Mouse (Mus musculus): ENCODE data around the gene Grin2b. TPM values are rescaled to one million over a fixed set of nuclear protein-coding genes. Genes with fewer than 3 reads are reported as not detected.

The Grin2b gene
- total and polyA plus RNA-seq, 2 experiments: 0.01 to 0.09 TPM

GRCm38 (mm10) chr6:136172801-136173190 lies 515 bp downstream of the Grin2b start:
- Histone ChIP-seq H3K27ac (replicated peaks; ENCODE audit: insufficient read depth, low read depth, low read length) (no peak overlapping the region), H3K36me3 (ENCODE audit: control insufficient read depth, insufficient read depth, low read length) (no peaks in the 10 kb centered on the region), H3K27me3 (ENCODE audit: control insufficient read depth, insufficient read depth, low read length) (no peaks in the 10 kb centered on the region), H3K9ac (ENCODE audit: low read depth, low read length) (no peak overlapping the region), H3K4me1 (ENCODE audit: control insufficient read depth, insufficient read depth, low read length) (no peaks in the 10 kb centered on the region), H3K4me3 (ENCODE audit: insufficient read depth, low read depth, low read length) (no peak overlapping the region), H3K79me2 (ENCODE audit: control insufficient read depth, insufficient read depth, low read length) (no peaks in the 10 kb centered on the region)
- no peak for DNase-seq (ENCODE audit: extremely low read depth, low read depth, low spot score)
- TF ChIP-seq POLR2A (IDR thresholded peaks at IDR 0.05; ENCODE audit: extremely low read depth, insufficient read depth, low read length) (no peak), CTCF (IDR thresholded peaks at IDR 0.05; ENCODE audit: low read depth, low read length) (no peak)
- 2% methylated on average over 15 of the region's 15 CpGs for WGBS

DNA sequence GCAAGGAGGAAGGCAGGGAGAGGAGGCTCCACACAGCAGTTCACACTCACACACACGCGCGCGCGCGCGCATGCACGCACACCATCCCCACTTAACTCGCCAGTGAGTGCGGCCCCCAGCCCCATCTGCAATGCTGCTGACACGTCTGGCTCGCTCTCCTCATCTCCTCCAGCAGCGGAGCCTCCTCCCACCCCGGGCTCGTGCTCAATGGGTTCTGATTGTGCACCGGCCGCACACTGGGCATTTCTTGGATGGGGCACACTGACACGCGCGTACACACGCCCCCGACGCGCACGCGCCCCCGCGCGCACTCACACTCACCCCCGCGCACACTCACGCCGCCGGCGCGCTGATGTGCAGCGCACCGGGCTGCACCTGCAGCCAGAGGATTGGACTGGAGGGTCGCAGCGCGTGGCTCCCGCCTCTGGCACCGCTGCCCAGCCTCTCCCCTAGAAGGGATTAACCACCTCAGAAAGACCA lies 1.1 kb downstream of the Grin2b start:
- Histone ChIP-seq H3K9ac (ENCODE audit: low read depth, low read length) (no peak overlapping the region), H3K27ac (replicated peaks; ENCODE audit: insufficient read depth, low read depth, low read length) (no peak overlapping the region), H3K27me3 (ENCODE audit: control insufficient read depth, insufficient read depth, low read length) (no peaks in the 10 kb centered on the region), H3K79me2 (ENCODE audit: control insufficient read depth, insufficient read depth, low read length) (no peaks in the 10 kb centered on the region), H3K4me1 (ENCODE audit: control insufficient read depth, insufficient read depth, low read length) (no peaks in the 10 kb centered on the region), H3K36me3 (ENCODE audit: control insufficient read depth, insufficient read depth, low read length) (no peaks in the 10 kb centered on the region), H3K4me3 (ENCODE audit: insufficient read depth, low read depth, low read length) (peak overlapping the region; percentile 18; the same call in 1 of the 2 replicates)
- WGBS: 1% methylated on average over 43 of the region's 43 CpGs
- no peak for TF ChIP-seq POLR2A (IDR thresholded peaks at IDR 0.05; ENCODE audit: extremely low read depth, insufficient read depth, low read length)
- no peak for TF ChIP-seq CTCF (IDR thresholded peaks at IDR 0.05; ENCODE audit: low read depth, low read length)
- DNase-seq (ENCODE audit: extremely low read depth, low read depth, low spot score): no peak

DNA sequence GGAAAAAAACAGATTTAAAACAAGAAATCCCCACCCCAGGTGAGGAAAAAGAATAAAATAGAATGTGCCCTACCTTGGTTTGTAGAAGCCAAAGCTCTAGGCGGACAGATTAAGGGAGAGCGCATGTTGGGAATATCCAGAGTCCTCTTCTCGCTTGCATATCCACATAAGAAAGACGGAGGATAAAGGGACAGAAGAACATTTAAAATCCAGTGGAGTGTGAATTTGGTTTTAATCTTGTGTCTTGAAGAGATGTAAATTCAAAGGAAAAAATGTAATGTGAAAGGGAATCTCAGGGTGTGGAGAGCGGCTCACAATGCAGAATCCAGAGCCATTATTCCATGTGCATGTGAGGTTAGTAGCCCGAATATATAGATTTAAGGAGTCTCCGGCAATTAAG lies 2.0 kb downstream of the Grin2b start:
- H3K79me2 ChIP-seq (ENCODE audit: control insufficient read depth, insufficient read depth, low read length): no peaks in the 10 kb centered on the region
- DNase-seq (ENCODE audit: extremely low read depth, low read depth, low spot score): no peak
- no peaks in the 10 kb centered on the region for H3K4me1 ChIP-seq (ENCODE audit: control insufficient read depth, insufficient read depth, low read length)
- no peaks in the 10 kb centered on the region for H3K36me3 ChIP-seq (ENCODE audit: control insufficient read depth, insufficient read depth, low read length)
- 30% methylated on average over 7 of the region's 7 CpGs for WGBS
- H3K9ac ChIP-seq (ENCODE audit: low read depth, low read length): no peak overlapping the region
- no peak overlapping the region for H3K4me3 ChIP-seq (ENCODE audit: insufficient read depth, low read depth, low read length)
- TF ChIP-seq POLR2A (IDR thresholded peaks at IDR 0.05; ENCODE audit: extremely low read depth, insufficient read depth, low read length) (no peak), CTCF (IDR thresholded peaks at IDR 0.05; ENCODE audit: low read depth, low read length) (no peak)
- H3K27ac ChIP-seq (replicated peaks; ENCODE audit: insufficient read depth, low read depth, low read length): no peak overlapping the region
- no peaks in the 10 kb centered on the region for H3K27me3 ChIP-seq (ENCODE audit: control insufficient read depth, insufficient read depth, low read length)

- TF ChIP-seq POLR2A (IDR thresholded peaks at IDR 0.05; ENCODE audit: extremely low read depth, insufficient read depth, low read length) (no peak), CTCF (IDR thresholded peaks at IDR 0.05; ENCODE audit: low read depth, low read length) (no peak)
- H3K36me3 ChIP-seq (ENCODE audit: control insufficient read depth, insufficient read depth, low read length): no peaks in the 10 kb centered on the region
- H3K9ac ChIP-seq (ENCODE audit: low read depth, low read length): no peak overlapping the region
- no peaks in the 10 kb centered on the region for H3K79me2 ChIP-seq (ENCODE audit: control insufficient read depth, insufficient read depth, low read length)
- 74% methylated on average over 5 of the region's 5 CpGs for WGBS
- DNase-seq (ENCODE audit: extremely low read depth, low read depth, low spot score): no peak
- H3K27ac ChIP-seq (replicated peaks; ENCODE audit: insufficient read depth, low read depth, low read length): no peak overlapping the region
- H3K27me3 ChIP-seq (ENCODE audit: control insufficient read depth, insufficient read depth, low read length): no peaks in the 10 kb centered on the region
- H3K4me1 ChIP-seq (ENCODE audit: control insufficient read depth, insufficient read depth, low read length): no peaks in the 10 kb centered on the region
- H3K4me3 ChIP-seq (ENCODE audit: insufficient read depth, low read depth, low read length): no peak overlapping the region
Measured at GRCm38 (mm10) chr6:136170381-136170780, 2.9 kb downstream of the Grin2b start.

DNA sequence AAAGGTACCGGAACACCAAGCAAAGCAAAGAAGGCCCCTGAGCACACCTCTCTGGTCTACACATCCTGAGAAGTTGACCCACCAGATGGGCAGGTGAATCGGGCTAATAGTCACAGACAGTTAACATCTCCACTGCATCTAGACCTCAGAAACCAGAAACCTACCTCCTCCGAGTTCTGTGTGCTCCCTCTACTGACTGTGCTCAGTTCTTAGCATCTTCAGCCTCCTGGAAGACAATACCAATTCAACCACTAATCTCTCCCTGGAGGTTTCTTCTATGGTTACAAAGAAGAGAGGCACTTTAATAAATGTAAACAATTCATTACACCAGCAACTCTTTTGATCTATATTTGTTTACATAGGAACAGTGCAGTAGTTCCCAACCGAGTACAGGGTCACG lies 6.0 kb downstream of the Grin2b start:
- TF ChIP-seq POLR2A (IDR thresholded peaks at IDR 0.05; ENCODE audit: extremely low read depth, insufficient read depth, low read length): no peak
- no peak for TF ChIP-seq CTCF (IDR thresholded peaks at IDR 0.05; ENCODE audit: low read depth, low read length)
- Histone ChIP-seq H3K27ac (replicated peaks; ENCODE audit: insufficient read depth, low read depth, low read length) (no peak overlapping the region), H3K4me3 (ENCODE audit: insufficient read depth, low read depth, low read length) (no peak overlapping the region), H3K79me2 (ENCODE audit: control insufficient read depth, insufficient read depth, low read length) (no peaks in the 10 kb centered on the region), H3K27me3 (ENCODE audit: control insufficient read depth, insufficient read depth, low read length) (no peaks in the 10 kb centered on the region), H3K4me1 (ENCODE audit: control insufficient read depth, insufficient read depth, low read length) (no peaks in the 10 kb centered on the region), H3K36me3 (ENCODE audit: control insufficient read depth, insufficient read depth, low read length) (no peaks in the 10 kb centered on the region), H3K9ac (ENCODE audit: low read depth, low read length) (no peak overlapping the region)
- WGBS: 63% methylated on average over 5 of the region's 5 CpGs
- no peak for DNase-seq (ENCODE audit: extremely low read depth, low read depth, low spot score)

DNA sequence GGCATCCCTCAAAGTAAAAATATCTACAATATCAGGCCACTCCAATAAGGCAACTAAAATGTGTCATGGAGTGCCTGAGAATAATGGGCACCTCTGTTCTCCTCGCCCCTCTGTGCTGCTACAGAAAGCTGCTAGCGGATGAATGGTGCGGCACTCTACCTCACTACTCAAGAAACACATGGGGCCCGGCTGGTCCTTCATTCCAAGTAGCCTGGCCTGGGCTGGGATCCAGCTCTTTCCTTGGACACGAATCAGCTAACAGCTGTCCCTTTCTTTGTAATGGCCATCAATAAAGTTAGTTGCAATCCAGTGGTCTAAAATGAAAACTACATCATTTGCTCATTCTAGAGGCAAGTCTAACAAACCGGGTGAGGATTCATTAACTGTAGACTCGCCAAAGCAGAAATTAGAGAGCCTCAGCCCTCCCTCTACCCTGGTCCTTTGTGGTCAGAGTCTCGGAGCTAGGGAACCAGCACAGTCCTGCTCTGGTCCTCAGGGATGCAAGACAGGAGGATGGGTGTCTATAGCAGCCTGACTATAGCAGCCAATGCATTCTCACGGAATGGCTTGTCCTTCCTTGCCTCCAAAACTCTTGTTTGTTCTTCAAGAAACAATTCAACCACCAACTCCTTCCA lies 7.8 kb downstream of the Grin2b start:
- DNase-seq (ENCODE audit: extremely low read depth, low read depth, low spot score): no peak
- TF ChIP-seq CTCF (IDR thresholded peaks at IDR 0.05; ENCODE audit: low read depth, low read length) (no peak), POLR2A (IDR thresholded peaks at IDR 0.05; ENCODE audit: extremely low read depth, insufficient read depth, low read length) (no peak)
- H3K27me3 ChIP-seq (ENCODE audit: control insufficient read depth, insufficient read depth, low read length): no peaks in the 10 kb centered on the region
- H3K36me3 ChIP-seq (ENCODE audit: control insufficient read depth, insufficient read depth, low read length): no peaks in the 10 kb centered on the region
- no peak overlapping the region for H3K27ac ChIP-seq (replicated peaks; ENCODE audit: insufficient read depth, low read depth, low read length)
- WGBS: 74% methylated on average over 9 of the region's 9 CpGs
- no peak overlapping the region for H3K9ac ChIP-seq (ENCODE audit: low read depth, low read length)
- no peaks in the 10 kb centered on the region for H3K4me1 ChIP-seq (ENCODE audit: control insufficient read depth, insufficient read depth, low read length)
- H3K79me2 ChIP-seq (ENCODE audit: control insufficient read depth, insufficient read depth, low read length): no peaks in the 10 kb centered on the region
- H3K4me3 ChIP-seq (ENCODE audit: insufficient read depth, low read depth, low read length): no peak overlapping the region
